Mouse (Mus musculus) frontal cortex, adult 2 months (tissue): Measurements from ENCODE around the gene Cbfa2t2. TPM values are rescaled to one million over a fixed set of nuclear protein-coding genes. Genes with fewer than 3 reads are reported as not detected.

Experiments
- DNase-seq, 2 experiments: peaks; one replicate each; pipeline ENCODE4 v3.0.0; 2022; ENCODE audit warnings: low spot score in 1 of 2; ENCODE audit errors: extremely low spot score in 1 of 2
- polyA plus RNA-seq: library from polyadenylated mRNA; depleted of rRNA; stranded (reverse); fragments of >200 nt; gene quantifications from 2 replicates; pipeline ENCODE4 v1.2.3, GENCODE M21; 2012

The Cbfa2t2 gene
- polyA plus RNA-seq, 1 experiment, result 31.7 TPM

GRCm38 (mm10) chr2:154566641-154567040 is 130.4 kb downstream of the Cbfa2t2 start:
- no peak for DNase-seq

- no peak for DNase-seq
Observed at GRCm38 (mm10) chr2:154567766-154568165, 131.5 kb downstream of the Cbfa2t2 start.

- no peak for DNase-seq
Observed at GRCm38 (mm10) chr2:154568329-154569070, 132.2 kb downstream of the Cbfa2t2 start.

- no peak for DNase-seq
Observed at GRCm38 (mm10) chr2:154569071-154569748, 132.9 kb downstream of the Cbfa2t2 start.

- peak; percentile 87 to 92 for DNase-seq
Observed at GRCm38 (mm10) chr2:154569836-154570286, 133.6 kb downstream of the Cbfa2t2 start, which contains the start of gene E2f1. E2f1 (minus strand) TSS chr2:154569892.

- DNase-seq, result no peak
Observed at GRCm38 (mm10) chr2:154570666-154571065, 134.4 kb downstream of the Cbfa2t2 start.

- no peak for DNase-seq
Observed at GRCm38 (mm10) chr2:154571266-154571665, 135.0 kb downstream of the Cbfa2t2 start.

- no peak for DNase-seq
Observed at GRCm38 (mm10) chr2:154571976-154572375, 135.7 kb downstream of the Cbfa2t2 start.

- no peak for DNase-seq
Observed at GRCm38 (mm10) chr2:154572996-154573395, 136.7 kb downstream of the Cbfa2t2 start.

- DNase-seq, result no peak
Observed at GRCm38 (mm10) chr2:154574271-154574670, 138.0 kb downstream of the Cbfa2t2 start.

GRCm38 (mm10) chr2:154576876-154577743 is 140.8 kb downstream of the Cbfa2t2 start:
- no peak for DNase-seq

- DNase-seq, result no peak
Observed at GRCm38 (mm10) chr2:154577744-154578067, 141.4 kb downstream of the Cbfa2t2 start.

- no peak for DNase-seq
Observed at GRCm38 (mm10) chr2:154580586-154580985, 144.3 kb downstream of the Cbfa2t2 start.

- DNase-seq, result no peak
Observed at GRCm38 (mm10) chr2:154581421-154581820, 145.1 kb downstream of the Cbfa2t2 start.

GRCm38 (mm10) chr2:154583906-154584872 is 147.9 kb downstream of the Cbfa2t2 start:
- DNase-seq, result peak; percentile 95

- no peak for DNase-seq
Observed at GRCm38 (mm10) chr2:154584931-154585601, 148.8 kb downstream of the Cbfa2t2 start.

GRCm38 (mm10) chr2:154586405-154586804 is 150.1 kb downstream of the Cbfa2t2 start:
- DNase-seq, result peak in 1 of 2 experiments; percentile 47
